Mouse (Mus musculus): ENCODE measurements at regions not wholly inside any gene's neighbourhood (a gene's known extent, or its start where the extent isn't known, plus 50 kb on each side); places are given as distances from the start of the nearest gene placed in this dataset.

- Histone ChIP-seq H3K4me1 (ENCODE audit: insufficient read depth, low read length) (no peaks in the 10 kb centered on the region), H3K36me3 (ENCODE audit: insufficient read depth, low read length) (no peaks in the 10 kb centered on the region), H3K9ac (replicated peaks; ENCODE audit: low read length) (no peak overlapping the region), H3K4me2 (ENCODE audit: low read depth, low read length) (no peak overlapping the region), H3K27me3 (ENCODE audit: insufficient read depth, low read length) (no peaks in the 10 kb centered on the region), H3K9me3 (ENCODE audit: low read length) (no peaks in the 10 kb centered on the region), H3K4me3 (ENCODE audit: low read length) (no peak overlapping the region), H3K27ac (no peak overlapping the region)
- DNase-seq (ENCODE audit: low spot score): no peak
- TF ChIP-seq CTCF (IDR thresholded peaks at IDR 0.05; ENCODE audit: low read depth): no peak
- WGBS: 93% methylated on average over 10 of the region's 10 CpGs
- no peak for ATAC-seq
Observed at GRCm38 (mm10) chr17:14478938-14479505, 199.7 kb downstream of the Smoc2 start.

GRCm38 (mm10) chr17:14476707-14477106, 197.4 kb downstream of the Smoc2 start:
- H3K4me1 ChIP-seq (ENCODE audit: insufficient read depth, low read length): no peaks in the 10 kb centered on the region
- no peak overlapping the region for H3K4me2 ChIP-seq (ENCODE audit: low read depth, low read length)
- H3K9me3 ChIP-seq (ENCODE audit: low read length): no peaks in the 10 kb centered on the region
- ATAC-seq (0 out of 2 replicates have a peak, but pooled peaks have one; percentile 5), DNase-seq (ENCODE audit: low spot score) (no peak)
- H3K27me3 ChIP-seq (ENCODE audit: insufficient read depth, low read length): no peaks in the 10 kb centered on the region
- no peak overlapping the region for H3K4me3 ChIP-seq (ENCODE audit: low read length)
- H3K27ac ChIP-seq: no peak overlapping the region
- no peak overlapping the region for H3K9ac ChIP-seq (replicated peaks; ENCODE audit: low read length)
- TF ChIP-seq CTCF (IDR thresholded peaks at IDR 0.05; ENCODE audit: low read depth): no peak
- H3K36me3 ChIP-seq (ENCODE audit: insufficient read depth, low read length): no peaks in the 10 kb centered on the region
- WGBS: 78% methylated on average over 12 of the region's 12 CpGs

GRCm38 (mm10) chr17:14475778-14476647, 196.7 kb downstream of the Smoc2 start:
- no peak overlapping the region for H3K27ac ChIP-seq
- TF ChIP-seq CTCF (IDR thresholded peaks at IDR 0.05; ENCODE audit: low read depth): no peak
- ATAC-seq (no peak), DNase-seq (ENCODE audit: low spot score) (no peak)
- no peaks in the 10 kb centered on the region for H3K4me1 ChIP-seq (ENCODE audit: insufficient read depth, low read length)
- H3K4me2 ChIP-seq (ENCODE audit: low read depth, low read length): no peak overlapping the region
- H3K4me3 ChIP-seq (ENCODE audit: low read length): no peak overlapping the region
- 70% methylated on average over 23 of the region's 23 CpGs for WGBS
- no peak overlapping the region for H3K9ac ChIP-seq (replicated peaks; ENCODE audit: low read length)
- H3K36me3 ChIP-seq (ENCODE audit: insufficient read depth, low read length): no peaks in the 10 kb centered on the region
- H3K27me3 ChIP-seq (ENCODE audit: insufficient read depth, low read length): no peaks in the 10 kb centered on the region
- H3K9me3 ChIP-seq (ENCODE audit: low read length): no peaks in the 10 kb centered on the region

- no peak overlapping the region for H3K4me3 ChIP-seq (ENCODE audit: low read length)
- no peak overlapping the region for H3K4me2 ChIP-seq (ENCODE audit: low read depth, low read length)
- TF ChIP-seq CTCF (IDR thresholded peaks at IDR 0.05; ENCODE audit: low read depth): no peak
- no peaks in the 10 kb centered on the region for H3K9me3 ChIP-seq (ENCODE audit: low read length)
- H3K4me1 ChIP-seq (ENCODE audit: insufficient read depth, low read length): no peaks in the 10 kb centered on the region
- H3K27me3 ChIP-seq (ENCODE audit: insufficient read depth, low read length): no peaks in the 10 kb centered on the region
- 49% methylated on average over 4 of the region's 4 CpGs for WGBS
- H3K9ac ChIP-seq (replicated peaks; ENCODE audit: low read length): no peak overlapping the region
- no peak overlapping the region for H3K27ac ChIP-seq
- DNase-seq (ENCODE audit: low spot score): no peak
- no peak for ATAC-seq
- no peaks in the 10 kb centered on the region for H3K36me3 ChIP-seq (ENCODE audit: insufficient read depth, low read length)
Observed at GRCm38 (mm10) chr17:14475277-14475676, 196.0 kb downstream of the Smoc2 start.

DNA sequence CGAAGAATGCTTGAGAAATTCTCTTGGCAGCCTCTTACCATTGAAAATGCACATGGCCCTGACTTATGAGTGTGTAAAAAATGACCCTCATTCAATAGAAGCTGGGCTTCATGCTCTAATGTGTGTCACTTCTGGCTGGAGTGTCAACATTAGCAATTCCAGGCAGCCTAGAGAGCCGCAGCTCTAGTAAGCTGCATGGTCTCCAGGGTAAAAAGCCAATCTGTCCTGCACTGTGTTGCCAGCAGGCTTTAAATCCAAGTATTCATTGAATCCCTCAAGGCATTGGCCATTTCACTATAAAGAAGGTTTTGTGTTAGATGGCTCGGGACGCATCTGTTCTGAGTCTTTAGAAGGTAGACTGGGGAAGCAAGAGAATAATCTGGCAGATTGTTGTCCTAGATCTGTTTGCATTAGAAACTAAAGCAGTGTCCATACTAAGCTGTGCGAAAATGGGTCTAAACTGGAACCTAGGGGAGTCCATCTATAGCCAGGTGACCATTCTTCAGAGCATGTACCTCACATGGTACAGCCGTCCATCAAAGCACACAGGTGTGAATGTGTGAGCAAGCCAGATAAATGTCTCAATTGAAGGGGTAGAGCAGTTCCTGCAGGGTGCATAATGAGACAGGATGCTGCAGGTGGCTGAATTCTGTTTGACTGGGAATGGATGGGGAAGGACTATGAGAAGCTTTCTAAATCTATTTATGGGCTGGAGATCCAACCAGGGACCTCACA, 189.6 kb downstream of the Smoc2 start:
- Histone ChIP-seq H3K36me3 (ENCODE audit: insufficient read depth, low read length) (no peaks in the 10 kb centered on the region), H3K4me3 (ENCODE audit: low read length) (no peak overlapping the region), H3K4me2 (ENCODE audit: low read depth, low read length) (no peak overlapping the region), H3K9me3 (ENCODE audit: low read length) (no peaks in the 10 kb centered on the region), H3K27ac (no peak overlapping the region; the same call in 1 of the 2 replicates), H3K9ac (replicated peaks; ENCODE audit: low read length) (no peak overlapping the region), H3K27me3 (ENCODE audit: insufficient read depth, low read length) (no peaks in the 10 kb centered on the region; the same call in 1 of the 2 replicates), H3K4me1 (ENCODE audit: insufficient read depth, low read length) (peaks cover 7% of the 10 kb centered on the region; the same call in 1 of the 2 replicates)
- DNase-seq (ENCODE audit: low spot score) (peak; percentile 74), ATAC-seq (peak; percentile 83)
- 38% methylated on average over 6 of the region's 6 CpGs for WGBS
- no peak for TF ChIP-seq CTCF (IDR thresholded peaks at IDR 0.05; ENCODE audit: low read depth)

GRCm38 (mm10) chr17:14455251-14455743, 176.0 kb downstream of the Smoc2 start:
- no peak for TF ChIP-seq CTCF (IDR thresholded peaks at IDR 0.05; ENCODE audit: low read depth)
- peak; percentile 81 for DNase-seq (ENCODE audit: low spot score)
- Histone ChIP-seq H3K4me2 (ENCODE audit: low read depth, low read length) (no peak overlapping the region), H3K27ac (no peak overlapping the region), H3K27me3 (ENCODE audit: insufficient read depth, low read length) (no peaks in the 10 kb centered on the region), H3K4me3 (ENCODE audit: low read length) (no peak overlapping the region), H3K36me3 (ENCODE audit: insufficient read depth, low read length) (no peaks in the 10 kb centered on the region), H3K4me1 (ENCODE audit: insufficient read depth, low read length) (peaks cover 6% of the 10 kb centered on the region; the same call in 1 of the 2 replicates), H3K9me3 (ENCODE audit: low read length) (no peaks in the 10 kb centered on the region), H3K9ac (replicated peaks; ENCODE audit: low read length) (no peak overlapping the region)
- WGBS: 40% methylated on average over 8 of the region's 8 CpGs
- ATAC-seq: peak; percentile 59

Data from hindbrain, postnatal 0 days (tissue).